Comparison of ENCODE assay signal across 8 mouse cellular contexts in genomic region chr8:126075400-126075799, GRCm38 (mm10).
DNase-seq lines count a peak whose midpoint lies in the region; ATAC-seq lines count a peak whose summit lies in the region.

No protein-coding gene starts in this region.

- no peak overlapping the region for H3K27ac ChIP-seq in hindbrain, embryonic 11.5 days (ENCODE audit: low read depth, low read length)
- no peak overlapping the region for H3K27ac ChIP-seq in hindbrain, embryonic 16.5 days (ENCODE audit: low read depth, low read length)

- intact Hi-C loops in heart, postnatal 10 days (cut with DNase I): loop anchor here (10.0 kb wide), 1 partner anchor 409 kb away; no protein-coding TSS in a partner anchor
- intact Hi-C loops in left cerebral cortex, postnatal 4 days (cut with DNase I): no loop called here

- H3K4me3 ChIP-seq in hindbrain, embryonic 11.5 days (ENCODE audit: low read depth, low read length): no peak overlapping the region
- no peak overlapping the region for H3K4me3 ChIP-seq in hindbrain, embryonic 16.5 days (ENCODE audit: low read length)

- ATAC-seq in hindbrain, embryonic 11.5 days (ENCODE audit: low FRiP score): peak; percentile 57; the same call in 1 of the 2 replicates
- ATAC-seq in hindbrain, embryonic 16.5 days: no peak
- ATAC-seq in neutrophil, adult 5-6 weeks (ENCODE audit: extremely low read depth, insufficient number of reproducible peaks, low FRiP score, poor library complexity, severe bottlenecking): 0 out of 2 replicates have a peak, but pooled peaks have one; percentile 26

- no peak overlapping the region for H3K4me2 ChIP-seq in hindbrain, embryonic 11.5 days (replicated peaks; ENCODE audit: low read depth, low read length)
- H3K4me2 ChIP-seq in hindbrain, embryonic 16.5 days (ENCODE audit: low read length): no peak overlapping the region

- no peaks in the 10 kb centered on the region for H3K9me3 ChIP-seq in hindbrain, embryonic 11.5 days (ENCODE audit: control insufficient read depth, low read length)
- H3K9me3 ChIP-seq in hindbrain, embryonic 16.5 days (ENCODE audit: control insufficient read depth, low read length): no peaks in the 10 kb centered on the region

- H3K36me3 ChIP-seq in hindbrain, embryonic 11.5 days (ENCODE audit: control insufficient read depth, insufficient read depth, low read length): no peaks in the 10 kb centered on the region
- no peaks in the 10 kb centered on the region for H3K36me3 ChIP-seq in hindbrain, embryonic 16.5 days (ENCODE audit: control insufficient read depth, insufficient read depth, low read length)

- WGBS in hindbrain, embryonic 11.5 days: 12% methylated on average over 10 of the region's 10 CpGs
- WGBS in hindbrain, embryonic 16.5 days: 17% methylated on average over 10 of the region's 10 CpGs

- DNase-seq in hindbrain, embryonic 11.5 days (ENCODE audit: low spot score): peak; percentile 93
- DNase-seq in adrenal gland, adult 8-10 months: peak; percentile 28
- peak; percentile 83 for DNase-seq in embryo, embryonic 10.5 days (ENCODE audit: low spot score)
- peak; percentile 63 to 86 for DNase-seq in heart, postnatal 10 days
- DNase-seq in left cerebral cortex, postnatal 4 days: peak; percentile 85
- DNase-seq in testis, postnatal 14 days (ENCODE audit: low spot score): peak; percentile 45

- H3K9ac ChIP-seq in hindbrain, embryonic 11.5 days (ENCODE audit: low read depth, low read length): no peak overlapping the region
- H3K9ac ChIP-seq in hindbrain, embryonic 16.5 days (ENCODE audit: low read depth, low read length): no peak overlapping the region

- H3K27me3 ChIP-seq in hindbrain, embryonic 11.5 days (ENCODE audit: control insufficient read depth, insufficient read depth, low read length): no peaks in the 10 kb centered on the region
- H3K27me3 ChIP-seq in hindbrain, embryonic 16.5 days (replicated peaks; ENCODE audit: control insufficient read depth, insufficient read depth, low read length): no peaks in the 10 kb centered on the region

- peaks cover 6% of the 10 kb centered on the region; the same call in 1 of the 2 replicates for H3K4me1 ChIP-seq in hindbrain, embryonic 11.5 days (replicated peaks; ENCODE audit: control insufficient read depth, insufficient read depth, low read length)
- H3K4me1 ChIP-seq in hindbrain, embryonic 16.5 days (ENCODE audit: control insufficient read depth, insufficient read depth, low read depth, low read length): peaks cover 5% of the 10 kb centered on the region

Comparison
In these comparisons a context has a peak if more than half of its experiments do, and no peak if none do; other contexts are left out.
1. DNase-seq: peak in every context shown above with its lines; median percentile 93 in hindbrain, embryonic 11.5 days; 85 in left cerebral cortex, postnatal 4 days; 83 in embryo, embryonic 10.5 days; 74 in heart, postnatal 10 days; 45 in testis, postnatal 14 days; 28 in adrenal gland, adult 8-10 months.